Mouse (Mus musculus) liver, adult (tissue): ENCODE results near the gene Arfgef2.

Experiments used
- GATA4 ChIP-seq: IDR thresholded peaks from 2 replicates; pipeline ENCODE4 v1.6.1; 2014; ENCODE audit warnings: mild to moderate bottlenecking, low read length; ENCODE audit not compliant: insufficient replicate concordance

Arfgef2 gene

DNA sequence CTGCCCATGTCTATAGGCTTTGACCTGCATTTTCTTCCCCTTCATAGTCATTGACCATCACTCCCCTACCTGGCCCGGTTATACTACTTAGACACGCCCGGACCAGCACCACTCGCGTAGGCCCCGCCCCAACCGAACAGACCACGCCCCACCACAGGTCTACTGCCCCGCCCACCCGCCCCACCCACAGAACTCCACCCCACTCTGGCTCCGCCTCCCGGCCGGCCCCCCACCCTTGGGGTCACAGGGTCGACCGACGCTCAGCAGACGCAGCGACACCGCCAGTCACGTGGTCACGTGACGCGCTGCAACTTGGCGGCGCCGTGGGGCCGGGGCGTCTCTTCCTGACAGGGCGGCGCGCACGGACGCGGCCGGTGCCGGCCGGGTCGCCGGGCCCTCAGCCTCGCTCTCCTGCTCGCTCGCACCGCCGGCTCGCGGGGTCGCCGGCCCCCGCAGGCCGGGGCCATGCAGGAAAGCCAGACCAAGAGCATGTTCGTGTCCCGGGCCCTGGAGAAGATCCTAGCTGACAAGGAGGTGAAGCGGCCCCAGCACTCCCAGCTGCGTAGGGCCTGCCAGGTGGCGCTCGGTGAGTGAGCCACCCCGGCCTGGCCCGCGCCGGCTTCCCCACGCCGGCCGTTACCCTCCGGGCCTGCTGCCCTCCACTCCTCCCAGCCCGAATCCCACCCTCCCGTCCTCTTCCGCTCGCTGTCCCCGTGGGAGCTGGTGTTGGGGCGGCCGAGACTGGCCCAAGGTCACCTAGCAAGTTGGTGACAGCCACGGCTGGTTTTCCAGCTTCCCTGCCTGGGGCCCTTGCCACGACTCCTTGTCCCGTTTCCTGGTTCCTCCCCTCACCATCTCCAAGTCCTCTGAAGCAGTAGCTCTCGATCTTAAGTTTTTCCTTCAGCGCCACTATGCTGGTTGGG, at the start of gene Arfgef2:
Gene Arfgef2 (plus strand): TSS at position 339 of the 923 bp plus-strand sequence.
- TF ChIP-seq GATA4 = no peak

DNA sequence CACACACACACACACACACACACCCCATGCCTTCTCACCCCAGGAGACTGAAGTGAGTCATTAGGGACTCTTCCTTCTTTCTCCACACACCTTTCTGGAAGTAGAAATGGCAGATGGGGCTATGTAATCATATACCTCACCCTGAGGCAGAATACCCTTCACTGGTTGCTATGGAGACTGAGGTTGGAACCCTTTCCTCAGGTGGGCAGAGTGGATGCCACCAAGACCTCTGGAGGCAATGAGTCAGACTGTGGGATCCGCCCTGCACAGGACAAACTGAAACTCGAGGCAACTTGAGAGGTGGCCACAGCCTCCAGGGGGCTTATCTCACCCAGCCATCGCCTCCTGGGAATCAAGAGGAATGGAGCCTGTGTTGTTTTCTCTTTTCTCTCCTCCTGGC, 47.4 kb upstream of the Arfgef2 start:
- no peak for TF ChIP-seq GATA4

DNA sequence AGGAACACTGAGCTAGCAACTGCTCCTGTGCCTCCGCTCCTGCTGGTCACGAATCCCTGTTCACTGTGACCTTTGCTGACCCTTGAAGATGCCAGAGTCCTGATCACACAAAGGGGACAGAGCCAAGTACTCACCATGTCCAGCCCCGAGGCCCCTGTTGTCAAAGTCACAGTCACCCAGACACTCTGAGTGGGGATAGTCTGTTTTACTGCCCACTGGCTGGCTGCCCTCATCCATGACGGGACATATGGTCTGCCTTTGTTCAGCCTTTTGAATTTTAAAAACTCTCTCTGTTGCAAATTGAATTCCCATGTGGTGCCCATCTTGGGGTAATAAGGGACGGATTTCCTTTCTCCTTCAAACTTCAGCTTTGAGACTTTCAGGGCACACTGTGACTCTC, 41.3 kb upstream of the Arfgef2 start:
- TF ChIP-seq GATA4 = no peak

DNA sequence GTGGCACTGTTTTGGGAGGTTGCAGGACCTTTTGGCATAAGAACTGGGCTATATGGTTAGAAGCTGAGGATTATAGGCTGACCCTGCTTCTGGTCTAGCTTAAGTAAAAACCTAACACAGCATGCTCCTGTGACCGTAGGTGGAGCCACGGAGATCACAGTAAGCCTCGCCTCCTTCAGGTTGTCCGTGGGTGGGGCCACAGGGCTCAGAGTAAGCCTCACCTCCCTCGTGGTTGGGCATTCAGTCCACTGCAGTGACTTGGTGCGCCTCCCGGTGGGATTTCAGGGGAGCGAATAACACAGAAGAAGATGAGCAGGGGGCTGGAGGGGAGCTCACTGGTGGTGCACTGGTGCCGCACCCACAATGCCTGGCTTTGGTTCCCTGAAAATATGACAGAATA, 37.8 kb upstream of the Arfgef2 start:
- TF ChIP-seq GATA4 = no peak

DNA sequence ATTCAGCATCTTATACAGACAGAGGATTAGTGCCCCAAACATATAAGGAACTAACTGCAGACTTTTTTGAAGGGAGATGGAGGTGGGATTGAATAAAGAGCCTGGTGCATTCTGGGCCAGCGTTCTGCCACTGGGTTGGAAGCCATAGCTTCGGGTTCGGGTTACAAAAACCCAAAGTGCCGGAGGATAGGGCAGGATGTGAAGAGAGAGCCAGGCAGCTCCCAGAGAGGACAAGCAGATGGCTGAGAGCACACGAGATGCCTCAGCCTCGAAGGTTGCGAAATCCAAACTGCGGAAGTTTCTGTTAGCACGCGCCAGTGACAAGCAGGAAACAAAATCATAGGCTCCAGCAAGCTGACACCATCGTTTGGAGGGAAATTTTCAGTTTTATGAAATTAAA, 34.0 kb upstream of the Arfgef2 start:
- TF ChIP-seq GATA4 = no peak

DNA sequence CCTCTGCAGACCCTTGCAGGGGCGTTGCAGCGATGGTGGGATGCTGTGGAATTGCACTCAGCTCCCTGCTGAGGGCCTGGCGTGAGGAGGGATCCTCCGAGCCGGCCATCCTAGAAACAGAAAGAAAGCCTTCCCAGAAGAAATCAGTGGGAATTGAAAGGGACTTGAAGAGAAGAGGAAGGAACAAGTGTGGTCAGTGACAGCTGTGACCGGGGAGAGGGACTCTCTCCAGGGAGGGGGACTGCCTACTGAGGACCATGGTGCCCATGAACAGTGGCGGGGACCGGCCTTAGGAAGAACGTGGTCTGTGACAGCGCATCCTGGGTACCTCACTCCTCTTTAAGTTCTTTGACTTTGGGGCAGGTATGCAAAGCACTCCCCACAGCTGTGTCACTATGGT, 31.8 kb upstream of the Arfgef2 start:
- TF ChIP-seq GATA4 = no peak

DNA sequence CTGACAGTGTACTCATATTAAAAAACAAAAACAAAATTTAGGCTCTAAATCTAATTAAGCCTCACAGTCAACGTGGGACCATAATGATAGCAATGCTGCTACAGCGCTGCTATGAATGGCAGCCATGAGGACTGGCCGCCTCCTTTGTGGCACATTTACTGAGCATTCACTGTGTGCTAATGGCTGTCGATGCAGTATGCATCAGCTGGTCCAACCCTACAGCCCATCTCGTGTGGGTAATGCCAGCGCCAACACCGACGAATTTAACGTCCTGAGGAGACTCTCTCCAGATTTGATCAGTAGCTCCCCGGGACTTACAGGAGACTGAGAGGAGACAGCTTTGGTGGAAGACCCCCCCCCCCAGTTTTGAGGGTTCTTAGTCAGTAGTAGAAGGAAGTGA, 31.1 kb upstream of the Arfgef2 start:
- no peak for TF ChIP-seq GATA4

DNA sequence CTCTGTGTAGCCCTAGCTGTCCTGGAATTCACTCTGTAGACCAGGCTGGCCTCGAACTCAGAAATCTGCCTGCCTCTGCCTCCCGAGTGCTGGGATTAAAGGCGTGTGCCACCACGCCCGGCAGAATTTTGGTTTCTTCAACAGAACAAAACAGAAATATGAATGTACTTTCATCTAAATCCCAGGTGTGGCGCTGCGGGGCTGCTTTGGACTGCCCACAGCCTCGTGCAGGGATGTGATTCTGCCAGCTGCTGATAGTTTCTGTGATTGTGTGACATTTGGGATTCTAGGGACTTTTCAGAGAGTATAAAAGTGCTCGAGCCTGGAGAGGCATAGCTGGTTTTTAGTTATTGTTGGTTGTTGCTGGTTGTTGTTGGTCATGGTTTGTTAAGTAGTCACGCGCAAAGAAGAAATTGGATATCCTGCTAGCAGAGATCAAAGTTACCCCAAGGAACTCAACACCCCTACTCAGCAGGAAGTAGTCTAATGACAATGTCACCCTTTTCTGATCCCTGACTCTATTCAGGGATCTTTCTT, 30.0 kb upstream of the Arfgef2 start:
- TF ChIP-seq GATA4 = no peak

DNA sequence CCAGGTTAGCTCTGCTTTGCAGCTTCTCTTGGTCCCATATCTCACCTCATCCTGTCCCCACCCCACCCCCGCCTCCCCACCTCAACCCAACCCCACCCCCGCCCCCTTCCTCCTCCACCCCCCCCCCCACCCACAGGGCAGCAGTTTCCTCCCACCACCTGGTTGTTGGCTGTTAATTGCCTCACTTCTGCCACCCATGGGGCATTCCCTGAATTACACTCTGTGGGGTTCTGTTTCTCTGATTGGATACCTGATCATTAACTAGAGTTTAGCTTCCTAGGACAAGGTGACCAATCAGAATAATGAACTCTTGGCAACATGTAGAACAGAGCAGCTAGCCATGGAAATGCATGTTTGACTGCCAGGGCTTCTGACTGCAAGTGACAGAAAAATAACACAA, 29.1 kb upstream of the Arfgef2 start:
- no peak for TF ChIP-seq GATA4

DNA sequence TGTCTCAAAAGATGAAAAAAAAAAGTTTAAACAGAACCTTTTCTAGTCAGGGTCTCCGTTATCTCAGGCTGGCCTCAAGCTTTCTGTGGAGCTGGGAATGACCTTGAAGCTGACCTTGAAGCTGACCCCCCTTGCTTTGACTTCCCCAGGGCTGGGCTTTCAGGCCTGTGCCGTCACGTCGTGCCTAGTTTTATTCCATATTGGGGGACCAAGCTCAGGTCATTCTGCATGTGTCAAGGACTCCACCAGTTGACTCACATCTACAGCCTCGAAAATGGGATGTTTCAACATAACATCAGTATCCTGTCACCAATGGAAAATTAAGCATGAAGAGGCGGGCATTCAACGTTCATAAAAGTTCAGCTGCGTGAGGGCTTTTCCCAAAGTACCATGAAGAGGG, 25.4 kb upstream of the Arfgef2 start:
- TF ChIP-seq GATA4 = no peak

DNA sequence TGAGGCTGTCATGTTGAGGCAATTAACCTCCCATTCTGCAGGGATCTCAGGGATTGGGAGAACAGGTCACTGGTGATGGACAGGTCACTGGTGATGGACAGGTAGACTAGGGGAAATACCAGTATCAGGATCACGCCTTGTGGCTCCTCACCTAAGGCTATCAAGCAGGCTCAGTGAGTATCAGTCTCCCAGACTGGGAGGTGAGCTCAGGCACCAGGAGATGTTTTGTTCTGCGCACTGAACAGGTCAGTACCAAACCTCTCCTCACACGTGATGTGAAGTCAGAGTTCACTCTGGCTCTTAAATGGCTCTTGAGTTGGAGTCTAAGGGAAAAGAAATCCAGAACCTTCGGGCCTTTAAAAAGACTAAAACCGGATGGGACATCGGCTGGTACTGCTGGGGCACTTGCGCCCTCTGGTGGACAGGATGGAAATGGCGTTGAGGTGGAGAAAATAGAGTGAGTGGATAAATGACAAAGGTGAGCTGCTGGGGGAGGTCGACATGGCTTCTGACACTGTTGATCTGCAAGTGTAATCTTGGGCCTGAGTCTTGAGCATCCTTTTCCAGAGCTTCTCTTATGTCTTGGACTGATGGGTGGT, 24.3 kb upstream of the Arfgef2 start:
- TF ChIP-seq GATA4 = no peak

DNA sequence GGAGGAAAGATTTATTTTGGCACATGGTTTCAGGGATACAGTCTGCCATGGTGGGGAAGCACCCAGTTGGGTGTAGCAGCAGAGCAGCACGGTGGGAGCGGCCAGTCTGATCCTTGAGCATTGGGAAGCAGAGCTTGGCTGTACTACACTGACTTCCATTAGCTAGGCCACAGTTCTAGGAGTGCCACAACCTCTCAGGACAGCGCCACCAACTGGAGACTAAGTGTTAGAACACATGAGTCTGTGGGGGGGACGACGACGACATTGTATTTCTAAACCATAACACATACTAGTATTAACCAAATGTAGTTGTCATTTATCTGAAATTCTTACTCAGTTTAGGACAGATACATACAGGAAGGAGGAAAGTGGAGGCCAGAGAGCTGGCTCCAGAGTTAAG, 21.0 kb upstream of the Arfgef2 start:
- no peak for TF ChIP-seq GATA4

DNA sequence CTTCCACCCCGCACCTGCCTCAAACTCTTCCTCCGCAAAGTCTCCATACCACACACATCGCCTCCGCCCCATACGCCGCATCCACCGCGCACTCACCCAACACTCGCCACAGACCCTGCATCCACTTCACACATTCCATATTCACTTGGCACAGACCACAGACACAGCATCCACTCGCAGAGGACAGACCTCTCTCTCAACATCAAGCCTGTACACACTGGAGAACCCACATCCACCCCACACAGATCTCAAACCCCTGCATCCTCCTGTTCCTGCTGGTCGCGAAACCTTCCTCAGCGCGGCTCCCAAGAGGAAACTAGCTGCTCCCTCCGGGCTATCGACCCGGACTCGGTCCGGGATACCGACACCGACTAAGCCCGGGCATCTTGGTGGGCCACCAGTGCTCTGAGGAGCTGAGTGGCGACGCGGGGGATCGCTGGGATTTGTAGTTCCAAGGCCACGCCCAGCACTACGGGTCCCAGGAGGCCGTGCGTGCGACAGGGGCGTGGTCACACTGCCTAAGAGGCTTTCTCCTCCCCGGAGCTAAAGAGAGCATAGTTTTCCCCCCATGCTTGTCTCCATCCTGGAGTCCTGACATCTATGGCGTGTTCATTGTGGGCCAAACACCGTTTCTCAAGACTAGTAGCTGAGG, 18.9 kb upstream of the Arfgef2 start:
- TF ChIP-seq GATA4 = no peak

DNA sequence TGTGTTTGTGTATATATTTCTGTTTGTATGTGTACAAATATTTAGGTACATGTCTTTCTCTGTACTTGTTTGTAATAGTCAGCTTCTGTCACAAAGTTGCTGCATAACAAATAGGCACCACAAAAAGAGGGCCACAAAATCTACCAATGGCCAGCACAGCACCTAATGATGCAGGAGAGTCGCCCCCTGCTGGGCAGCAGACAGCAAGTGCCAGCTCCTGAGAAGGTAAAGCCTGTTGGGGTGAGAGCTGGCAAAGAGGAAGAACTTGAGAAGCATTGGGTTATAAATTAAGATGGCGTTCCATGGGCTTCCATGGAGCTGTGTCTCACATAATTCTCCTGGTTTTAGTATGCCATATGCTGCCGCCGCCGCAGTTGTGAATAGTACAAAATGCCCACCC, 13.7 kb upstream of the Arfgef2 start:
- no peak for TF ChIP-seq GATA4

DNA sequence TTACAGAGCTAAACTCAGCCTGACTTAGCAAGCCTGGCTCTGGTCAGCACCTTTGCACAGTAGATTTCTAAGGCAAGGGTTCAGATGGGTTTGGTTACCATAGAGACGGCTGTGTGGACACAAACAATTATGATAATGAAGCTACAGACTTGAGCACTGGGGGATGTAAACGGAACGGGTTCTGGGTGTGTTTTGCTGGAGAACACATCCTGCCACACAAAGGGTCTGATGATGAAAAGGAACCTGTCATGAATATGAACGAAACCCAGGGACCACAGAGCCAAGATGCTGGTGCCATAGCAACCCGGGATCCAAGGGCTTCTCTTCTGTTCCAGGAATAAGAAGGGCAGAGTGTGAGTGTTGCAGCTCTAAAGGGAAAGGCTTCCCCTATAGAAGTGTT, 13.0 kb upstream of the Arfgef2 start, which contains the start of gene Trp53rkb:
Gene Trp53rkb (plus strand): TSS at position 177 of the 400 bp plus-strand sequence.
- TF ChIP-seq GATA4 = no peak
